Mouse (Mus musculus): ENCODE results near the gene Ptprs.

Gene Ptprs

GRCm38 (mm10) chr17:56379281-56379834 lies 96.9 kb downstream of the Ptprs start:
- no peak for DNase-seq (ENCODE audit: low spot score)

GRCm38 (mm10) chr17:56374851-56375250 lies 101.4 kb downstream of the Ptprs start:
- no peak for DNase-seq (ENCODE audit: low spot score)

GRCm38 (mm10) chr17:56373136-56374034 lies 102.9 kb downstream of the Ptprs start:
- DNase-seq (ENCODE audit: low spot score): no peak

DNA sequence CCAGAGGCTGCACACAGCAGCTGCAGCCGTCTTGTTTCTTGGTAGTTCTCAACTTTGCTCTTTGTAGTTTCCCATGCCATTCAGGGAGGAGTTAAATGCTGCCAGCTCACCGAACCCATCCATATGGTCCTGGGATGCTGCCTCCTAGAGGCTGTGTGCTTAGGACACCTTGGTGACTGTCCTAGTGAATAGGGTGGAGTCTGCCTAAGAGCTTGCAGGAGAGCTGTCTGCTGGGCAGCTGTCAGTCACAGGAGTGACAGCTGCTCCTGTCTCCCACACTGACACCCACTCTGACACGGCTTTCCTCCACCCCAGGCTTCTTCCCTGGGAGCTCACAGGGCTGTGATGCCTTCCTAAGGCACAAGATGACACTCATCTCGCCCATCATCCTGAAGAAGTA lies 104.2 kb downstream of the Ptprs start:
- no peak for DNase-seq (ENCODE audit: low spot score)

- DNase-seq (ENCODE audit: low spot score): peak; percentile 35
Measured at GRCm38 (mm10) chr17:56371029-56371660, 105.1 kb downstream of the Ptprs start.

DNA sequence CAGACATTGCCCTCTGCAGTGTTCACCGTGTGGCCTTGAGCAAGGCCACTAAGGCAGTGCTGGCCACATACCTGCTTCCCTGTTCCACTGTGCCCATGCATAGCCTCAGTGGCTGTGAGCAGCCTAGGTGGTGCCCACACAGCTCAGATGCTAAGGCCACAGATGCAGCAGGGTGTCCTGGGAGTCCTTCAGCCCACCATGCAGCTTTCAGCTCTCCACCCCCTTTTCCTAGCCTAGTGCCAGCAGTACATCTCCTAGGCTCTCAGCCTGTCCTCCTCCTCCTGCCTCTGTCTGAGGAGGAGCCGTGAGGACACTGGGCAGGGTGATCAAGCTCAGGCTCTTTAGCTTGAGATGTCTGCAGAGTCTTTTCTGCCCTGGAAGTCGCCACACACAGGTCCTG lies 106.2 kb downstream of the Ptprs start:
- DNase-seq (ENCODE audit: low spot score): no peak

DNA sequence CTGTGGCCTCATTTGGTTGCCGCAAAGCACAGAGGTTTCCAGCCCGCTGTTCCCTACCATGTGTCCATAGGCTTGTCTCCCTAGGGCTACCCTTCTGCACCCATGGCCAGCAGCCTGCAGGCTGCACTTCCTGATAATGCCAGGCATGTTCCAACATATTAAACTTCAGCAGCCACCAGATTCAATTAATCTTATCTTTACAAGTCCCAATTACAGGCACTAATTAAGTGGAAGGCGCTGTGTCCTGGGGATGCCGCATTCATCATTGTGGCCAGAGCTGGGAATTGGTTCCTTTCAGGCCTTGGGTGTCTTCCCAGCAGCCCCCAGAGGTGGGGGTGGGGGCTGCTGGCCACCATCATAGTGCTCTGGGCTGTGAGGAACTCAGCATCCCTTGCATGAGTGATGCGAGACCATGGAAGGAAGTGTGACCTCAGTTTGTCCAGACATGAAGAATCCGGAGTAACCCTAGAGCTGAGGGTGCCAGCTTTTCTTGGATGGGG lies 107.9 kb downstream of the Ptprs start:
- no peak for DNase-seq (ENCODE audit: low spot score)

DNA sequence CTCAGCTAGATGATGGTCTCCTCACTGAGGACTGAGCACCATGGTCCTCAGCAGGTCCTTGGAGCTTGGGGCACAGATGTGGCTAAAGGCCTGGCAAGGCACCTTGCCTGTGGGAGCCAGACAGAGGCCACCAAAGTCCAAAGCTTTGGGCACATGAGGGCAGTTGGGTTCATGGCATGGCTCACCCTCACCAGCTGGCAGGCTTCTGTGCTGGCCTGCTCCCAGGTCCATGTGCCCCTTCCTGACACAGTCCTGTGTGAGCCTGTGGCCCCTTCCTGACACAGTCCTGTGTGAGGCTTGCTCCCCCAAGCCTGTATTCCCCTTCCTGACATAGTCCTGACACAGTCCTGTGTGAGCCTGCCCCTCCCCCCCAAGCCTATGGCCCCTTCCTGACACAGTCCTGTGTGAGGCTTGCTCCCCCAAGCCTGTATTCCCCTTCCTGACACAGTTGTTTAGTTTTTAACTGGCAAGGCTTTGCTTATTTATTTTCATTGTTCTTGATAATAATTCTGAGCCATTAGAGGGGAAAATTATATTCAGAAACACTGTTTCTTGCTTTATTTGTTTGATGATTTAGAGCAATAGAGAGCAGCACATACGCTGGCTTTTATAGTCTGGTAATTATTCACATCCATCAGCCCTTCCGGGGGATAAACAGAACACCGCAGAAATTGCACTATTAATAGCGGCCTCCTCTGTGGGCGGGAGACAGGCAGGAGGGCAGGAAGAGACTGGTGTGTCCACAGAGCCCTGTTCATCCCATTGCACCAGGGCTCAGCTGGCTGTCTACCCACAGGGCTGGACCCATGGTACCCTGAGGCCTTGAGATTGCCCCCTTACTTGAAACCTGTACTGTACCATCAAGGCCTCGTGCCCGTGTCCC lies 110.3 kb downstream of the Ptprs start:
- no peak for DNase-seq (ENCODE audit: low spot score)

Measured in urinary bladder, postnatal 14 days (tissue).